Mouse (Mus musculus): ENCODE results near the gene Dok1. TPM values are rescaled to one million over a fixed set of nuclear protein-coding genes. Genes with fewer than 3 reads are reported as not detected.

The Dok1 gene
- polyA plus RNA-seq, 1 experiment from 2014 or later, result 2.8 TPM

- Histone ChIP-seq H3K4me1 (replicated peaks) (no peaks in the 10 kb centered on the region), H3K9ac (no peak overlapping the region), H3K4me3 (no peak overlapping the region), H3K9me3 (no peaks in the 10 kb centered on the region), H3K4me2 (no peak overlapping the region), H3K36me3 (no peaks in the 10 kb centered on the region), H3K27me3 (0 out of 2 replicates have a peak, but pooled peaks cover 3% of the 10 kb centered on the region), H3K27ac (no peak overlapping the region)
- no peak for ATAC-seq (ENCODE audit: low FRiP score)
- WGBS, result 52% methylated on average over 3 of the region's 3 CpGs
These were observed 24.6 kb downstream of the Dok1 start for GRCm38 (mm10) chr6:83008659-83009058.

- Histone ChIP-seq H3K9ac (no peak overlapping the region), H3K27ac (no peak overlapping the region), H3K4me3 (no peak overlapping the region), H3K4me2 (no peak overlapping the region), H3K27me3 (0 out of 2 replicates have a peak, but pooled peaks cover 1% of the 10 kb centered on the region), H3K9me3 (no peaks in the 10 kb centered on the region), H3K4me1 (replicated peaks) (no peaks in the 10 kb centered on the region), H3K36me3 (no peaks in the 10 kb centered on the region)
- 90% methylated on average over 6 of the region's 6 CpGs for WGBS
- no peak for ATAC-seq (ENCODE audit: low FRiP score)
These were observed 27.2 kb downstream of the Dok1 start for GRCm38 (mm10) chr6:83006114-83006513.

GRCm38 (mm10) chr6:83005444-83006011 is 27.7 kb downstream of the Dok1 start:
- Histone ChIP-seq H3K27ac (no peak overlapping the region), H3K9ac (no peak overlapping the region), H3K4me3 (no peak overlapping the region), H3K4me2 (no peak overlapping the region), H3K36me3 (no peaks in the 10 kb centered on the region), H3K4me1 (replicated peaks) (no peaks in the 10 kb centered on the region), H3K9me3 (no peaks in the 10 kb centered on the region), H3K27me3 (no peaks in the 10 kb centered on the region)
- WGBS, result 88% methylated on average over 10 of the region's 10 CpGs
- ATAC-seq (ENCODE audit: low FRiP score), result no peak

- Histone ChIP-seq H3K36me3 (no peaks in the 10 kb centered on the region), H3K9ac (no peak overlapping the region), H3K4me2 (no peak overlapping the region), H3K4me3 (no peak overlapping the region), H3K9me3 (no peaks in the 10 kb centered on the region), H3K27me3 (no peaks in the 10 kb centered on the region), H3K27ac (no peak overlapping the region), H3K4me1 (replicated peaks) (no peaks in the 10 kb centered on the region)
- 49% methylated on average over 7 of the region's 7 CpGs for WGBS
- ATAC-seq (ENCODE audit: low FRiP score), result no peak
These were observed 28.4 kb downstream of the Dok1 start for GRCm38 (mm10) chr6:83004872-83005271.

GRCm38 (mm10) chr6:83004309-83004708 is 29.0 kb downstream of the Dok1 start:
- Histone ChIP-seq H3K9me3 (no peaks in the 10 kb centered on the region), H3K27me3 (no peaks in the 10 kb centered on the region), H3K4me1 (replicated peaks) (no peaks in the 10 kb centered on the region), H3K4me3 (no peak overlapping the region), H3K36me3 (no peaks in the 10 kb centered on the region), H3K27ac (no peak overlapping the region), H3K4me2 (no peak overlapping the region), H3K9ac (no peak overlapping the region)
- 79% methylated on average over 2 of the region's 2 CpGs for WGBS
- no peak for ATAC-seq (ENCODE audit: low FRiP score)

GRCm38 (mm10) chr6:83003850-83004249 is 29.4 kb downstream of the Dok1 start:
- Histone ChIP-seq H3K27ac (no peak overlapping the region), H3K9me3 (no peaks in the 10 kb centered on the region), H3K36me3 (no peaks in the 10 kb centered on the region), H3K27me3 (no peaks in the 10 kb centered on the region), H3K9ac (no peak overlapping the region), H3K4me1 (replicated peaks) (no peaks in the 10 kb centered on the region), H3K4me2 (no peak overlapping the region), H3K4me3 (no peak overlapping the region)
- ATAC-seq (ENCODE audit: low FRiP score), result no peak
- WGBS, result 85% methylated on average over 5 of the region's 5 CpGs

GRCm38 (mm10) chr6:83003082-83003481 is 30.2 kb downstream of the Dok1 start:
- H3K27ac ChIP-seq, result no peak overlapping the region
- H3K4me1 ChIP-seq (replicated peaks), result no peaks in the 10 kb centered on the region
- no peak for ATAC-seq (ENCODE audit: low FRiP score)
- H3K9ac ChIP-seq, result no peak overlapping the region
- WGBS, result 100% methylated on average over 1 of the region's 1 CpGs
- H3K9me3 ChIP-seq, result no peaks in the 10 kb centered on the region
- H3K36me3 ChIP-seq, result no peaks in the 10 kb centered on the region
- peaks cover 4% of the 10 kb centered on the region; the same call in 1 of the 2 replicates for H3K27me3 ChIP-seq
- no peak overlapping the region for H3K4me2 ChIP-seq
- H3K4me3 ChIP-seq, result no peak overlapping the region

- H3K4me2 ChIP-seq, result no peak overlapping the region
- peaks cover 6% of the 10 kb centered on the region; the same call in 1 of the 2 replicates for H3K4me1 ChIP-seq (replicated peaks)
- no peak overlapping the region for H3K27ac ChIP-seq
- no peaks in the 10 kb centered on the region for H3K36me3 ChIP-seq
- peaks cover 18% of the 10 kb centered on the region for H3K27me3 ChIP-seq
- 70% methylated on average over 8 of the region's 8 CpGs for WGBS
- ATAC-seq (ENCODE audit: low FRiP score), result no peak
- H3K9me3 ChIP-seq, result no peaks in the 10 kb centered on the region
- H3K9ac ChIP-seq, result no peak overlapping the region
- H3K4me3 ChIP-seq, result no peak overlapping the region
These were observed 33.3 kb downstream of the Dok1 start for GRCm38 (mm10) chr6:82999986-83000385.

GRCm38 (mm10) chr6:82998326-82998725 is 34.9 kb downstream of the Dok1 start:
- 63% methylated on average over 4 of the region's 4 CpGs for WGBS

GRCm38 (mm10) chr6:82997511-82998102 is 35.7 kb downstream of the Dok1 start:
- Histone ChIP-seq H3K27me3 (peaks cover 27% of the 10 kb centered on the region), H3K4me2 (no peak overlapping the region), H3K27ac (no peak overlapping the region), H3K4me1 (replicated peaks) (peaks cover 6% of the 10 kb centered on the region; the same call in 1 of the 2 replicates), H3K36me3 (no peaks in the 10 kb centered on the region), H3K9me3 (no peaks in the 10 kb centered on the region), H3K9ac (no peak overlapping the region), H3K4me3 (no peak overlapping the region)
- ATAC-seq (ENCODE audit: low FRiP score), result no peak
- WGBS, result 60% methylated on average over 7 of the region's 7 CpGs

More at GRCm38 (mm10) chr6:82998326-82998725, 34.9 kb downstream of the Dok1 start:
- no peak overlapping the region for H3K4me2 ChIP-seq
- H3K4me1 ChIP-seq (replicated peaks), result peaks cover 6% of the 10 kb centered on the region; the same call in 1 of the 2 replicates
- H3K4me3 ChIP-seq, result no peak overlapping the region
- no peaks in the 10 kb centered on the region for H3K36me3 ChIP-seq
- no peak overlapping the region for H3K27ac ChIP-seq
- H3K27me3 ChIP-seq, result peaks cover 27% of the 10 kb centered on the region
- no peak for ATAC-seq (ENCODE audit: low FRiP score)
- no peaks in the 10 kb centered on the region for H3K9me3 ChIP-seq
- H3K9ac ChIP-seq, result no peak overlapping the region

- Histone ChIP-seq H3K27ac (no peak overlapping the region), H3K9me3 (no peaks in the 10 kb centered on the region), H3K4me2 (peak overlapping the region; percentile 32), H3K9ac (no peak overlapping the region; the same call in 1 of the 2 replicates), H3K36me3 (no peaks in the 10 kb centered on the region), H3K27me3 (peaks cover 27% of the 10 kb centered on the region), H3K4me1 (replicated peaks) (peaks cover 6% of the 10 kb centered on the region; the same call in 1 of the 2 replicates), H3K4me3 (no peak overlapping the region)
- WGBS, result 15% methylated on average over 11 of the region's 11 CpGs
- peak; percentile 95 for ATAC-seq (ENCODE audit: low FRiP score)
These were observed 36.4 kb downstream of the Dok1 start for GRCm38 (mm10) chr6:82996740-82997315.

GRCm38 (mm10) chr6:82994372-82994771 is 38.9 kb downstream of the Dok1 start:
- WGBS, result 83% methylated on average over 7 of the region's 7 CpGs
- H3K4me1 ChIP-seq (replicated peaks), result peaks cover 6% of the 10 kb centered on the region; the same call in 1 of the 2 replicates
- no peak overlapping the region for H3K27ac ChIP-seq
- no peaks in the 10 kb centered on the region for H3K36me3 ChIP-seq
- ATAC-seq (ENCODE audit: low FRiP score), result no peak
- no peak overlapping the region for H3K4me2 ChIP-seq
- H3K4me3 ChIP-seq, result no peak overlapping the region
- peaks cover 31% of the 10 kb centered on the region for H3K27me3 ChIP-seq
- H3K9me3 ChIP-seq, result no peaks in the 10 kb centered on the region
- no peak overlapping the region for H3K9ac ChIP-seq

All from hindbrain, embryonic 13.5 days (tissue).